Mouse (Mus musculus) adrenal gland, adult 18-20 months (tissue): ENCODE measurements around the gene Morn1. TPM values are rescaled to one million over a fixed set of nuclear protein-coding genes. Genes with fewer than 3 reads are reported as not detected.

Source experiments
- DNase-seq, 2 experiments: peaks; one replicate each; pipeline ENCODE4 v3.0.0; 2021 to 2022; ENCODE audit warnings: low spot score in 2 of 2
- total RNA-seq, 2 experiments: library from RNA; stranded (reverse); gene quantifications; 1 replicate in 1 of 2; 2 replicates in 1 of 2; pipeline ENCODE4 v1.2.3; 2021

The Morn1 gene
- total RNA-seq, 2 experiments from 2014 or later: 6.6 to 9.8 TPM

- no peak for DNase-seq
Observed at GRCm38 (mm10) chr4:155116607-155117006, 30.2 kb downstream of the Morn1 start.

GRCm38 (mm10) chr4:155117396-155117978 lies 31.1 kb downstream of the Morn1 start:
- no peak for DNase-seq

DNA sequence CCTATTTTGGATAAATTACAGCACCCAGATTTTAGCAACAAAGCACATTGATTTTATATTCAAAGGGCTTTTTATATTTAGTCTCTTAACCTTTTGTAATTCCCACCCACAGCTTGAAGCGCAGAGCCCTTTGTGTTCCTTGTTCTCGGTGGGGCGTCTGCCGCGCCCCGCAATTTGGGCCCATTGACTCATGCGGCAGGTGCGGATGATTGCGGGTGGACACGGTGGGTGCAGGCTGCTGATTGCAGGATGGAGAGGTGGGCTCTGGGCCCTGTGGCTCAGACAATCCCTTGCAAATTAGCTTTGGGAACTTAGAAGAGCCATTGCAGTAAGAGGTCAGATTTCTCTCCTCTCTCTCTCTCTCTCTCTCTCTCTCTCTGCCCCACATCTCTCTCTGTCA lies 31.9 kb downstream of the Morn1 start:
- no peak for DNase-seq

DNA sequence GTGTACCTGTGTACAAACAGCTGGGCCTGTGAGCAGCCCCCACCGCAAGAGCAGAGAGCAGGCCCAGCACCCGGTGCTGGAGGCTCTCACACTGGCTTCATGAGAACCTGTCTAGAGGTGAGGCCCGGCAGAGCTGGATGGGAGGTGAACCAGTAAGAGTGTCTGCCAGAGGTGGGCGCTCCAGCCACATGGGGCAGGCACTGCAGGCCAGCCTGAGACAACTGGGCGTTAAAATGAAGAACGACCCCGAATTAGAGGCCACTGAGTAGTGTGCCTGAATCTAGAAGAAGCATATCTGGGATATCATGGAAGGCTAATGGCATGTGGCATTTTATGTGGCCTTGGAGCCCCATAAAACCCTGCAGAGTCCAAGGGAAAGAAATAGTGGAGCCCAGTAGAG lies 33.7 kb downstream of the Morn1 start:
- no peak for DNase-seq

DNA sequence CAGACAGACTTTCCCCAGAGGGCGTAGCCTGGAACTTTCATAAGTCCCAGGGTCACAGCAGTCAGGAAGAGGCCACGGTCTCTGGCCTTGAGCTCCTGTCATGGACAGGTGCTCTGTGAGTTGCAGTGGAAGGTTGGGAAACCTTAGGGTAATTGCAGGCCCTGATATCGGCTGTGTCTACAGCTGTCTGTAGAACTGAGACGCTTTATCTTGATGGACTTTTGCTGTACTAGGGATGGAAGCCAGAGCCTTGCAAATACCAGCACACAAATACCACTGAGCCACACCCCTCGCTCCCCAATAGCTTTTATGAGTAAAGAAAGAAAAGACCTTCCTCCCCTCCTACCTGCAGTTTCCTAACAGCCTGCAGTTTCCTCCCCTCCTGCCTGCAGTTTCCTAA lies 34.2 kb downstream of the Morn1 start:
- DNase-seq: no peak

GRCm38 (mm10) chr4:155121222-155121621 lies 34.8 kb downstream of the Morn1 start:
- DNase-seq: no peak

DNA sequence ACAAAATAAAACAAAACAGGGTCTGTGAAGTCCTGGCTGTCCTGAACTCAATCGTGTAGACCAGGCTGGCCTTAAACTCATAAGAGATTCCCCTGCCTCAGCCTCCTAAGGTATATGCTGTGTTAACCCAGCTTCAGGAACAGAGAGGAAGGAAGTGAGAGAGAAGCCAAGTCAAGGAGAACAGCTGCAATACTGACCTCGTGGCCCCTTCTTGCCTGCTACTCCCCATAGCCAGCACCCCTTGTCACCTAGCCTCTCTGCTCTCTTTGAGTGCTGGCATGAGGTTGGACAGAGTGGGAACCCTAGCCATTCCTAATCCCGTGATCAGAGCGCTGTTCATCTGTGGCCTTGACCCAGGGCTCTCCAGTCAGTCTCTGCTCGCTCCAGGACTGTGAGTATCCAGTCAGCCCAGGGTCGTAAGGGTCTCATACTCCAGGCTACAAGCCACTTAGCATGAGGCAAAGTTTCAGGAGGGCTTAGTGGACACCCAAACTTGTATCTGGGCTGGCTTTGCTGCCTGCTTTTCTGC lies 35.6 kb downstream of the Morn1 start:
- DNase-seq: no peak

DNA sequence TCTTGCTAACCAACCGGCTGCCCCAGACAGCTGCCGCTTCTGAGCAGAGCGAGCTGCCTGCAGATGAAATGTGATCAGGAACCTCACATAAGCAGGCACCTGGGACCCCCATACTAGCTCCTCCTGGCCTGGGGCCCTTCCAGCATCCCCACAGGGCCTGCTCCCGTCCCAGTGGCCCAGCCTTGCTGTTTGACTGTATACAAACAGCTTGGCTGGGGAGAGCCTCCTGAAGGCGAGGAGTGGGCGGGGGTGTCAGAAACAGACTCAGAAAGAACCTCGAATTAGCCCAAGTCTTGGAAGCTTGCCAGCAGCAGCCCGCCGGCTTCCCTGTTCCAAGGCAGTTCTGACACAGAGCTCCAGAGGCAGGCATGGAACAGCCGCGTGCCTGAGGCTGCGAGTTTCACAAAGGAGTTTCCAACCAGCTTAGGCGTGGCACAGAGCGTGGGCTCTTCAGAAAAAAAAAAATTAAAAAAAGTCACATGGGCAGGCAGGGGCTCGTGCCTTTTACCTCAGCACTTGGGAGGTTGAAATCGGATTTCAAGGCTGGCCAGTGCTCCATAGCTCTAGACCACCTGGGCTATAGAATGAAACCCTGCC lies 36.2 kb downstream of the Morn1 start:
- DNase-seq: peak; percentile 54 to 58

- DNase-seq: no peak
Observed at GRCm38 (mm10) chr4:155123868-155124534, 37.6 kb downstream of the Morn1 start.

DNA sequence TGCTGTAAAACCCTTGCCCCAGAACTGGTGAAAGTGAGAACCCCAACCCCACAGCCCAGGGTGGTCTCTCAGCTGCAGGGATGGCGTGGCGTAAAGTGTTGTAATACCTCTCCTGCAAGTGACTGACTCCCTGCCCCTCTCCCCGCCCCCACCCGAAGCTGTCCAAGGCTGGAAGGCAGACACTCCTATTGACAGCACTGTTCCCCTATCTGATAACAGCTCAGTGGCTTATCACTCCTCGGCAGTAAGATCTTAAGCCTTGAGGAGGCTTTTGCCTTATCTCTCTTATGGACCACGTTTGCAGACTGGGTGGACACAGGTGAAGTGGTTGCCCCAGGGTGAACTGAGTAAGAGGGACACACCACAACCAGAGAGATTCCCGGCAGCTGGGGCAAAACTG lies 38.9 kb downstream of the Morn1 start:
- no peak for DNase-seq

DNA sequence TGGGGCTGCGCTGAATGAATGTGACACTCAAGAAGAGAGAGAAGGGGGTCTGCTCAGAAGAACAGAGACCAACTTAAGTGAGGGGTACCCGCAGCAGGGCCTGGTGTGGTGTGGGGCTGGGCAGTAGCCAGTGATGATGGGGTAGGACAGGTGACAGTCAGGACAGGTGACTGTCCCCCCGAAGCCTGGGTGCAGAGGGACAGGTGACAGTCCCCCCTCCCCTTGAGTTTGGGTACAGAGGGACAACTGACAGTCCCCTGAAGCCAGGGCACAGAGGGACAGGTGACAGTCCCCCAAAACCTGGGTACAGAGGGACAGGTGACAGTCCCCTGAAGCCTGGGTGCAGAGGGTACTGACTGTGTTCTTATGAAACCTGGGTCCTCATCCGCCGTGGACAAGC lies 39.8 kb downstream of the Morn1 start:
- no peak for DNase-seq

- DNase-seq: no peak
Observed at GRCm38 (mm10) chr4:155126602-155127372, 40.4 kb downstream of the Morn1 start.

GRCm38 (mm10) chr4:155128411-155128810 lies 42.0 kb downstream of the Morn1 start:
- DNase-seq: no peak

DNA sequence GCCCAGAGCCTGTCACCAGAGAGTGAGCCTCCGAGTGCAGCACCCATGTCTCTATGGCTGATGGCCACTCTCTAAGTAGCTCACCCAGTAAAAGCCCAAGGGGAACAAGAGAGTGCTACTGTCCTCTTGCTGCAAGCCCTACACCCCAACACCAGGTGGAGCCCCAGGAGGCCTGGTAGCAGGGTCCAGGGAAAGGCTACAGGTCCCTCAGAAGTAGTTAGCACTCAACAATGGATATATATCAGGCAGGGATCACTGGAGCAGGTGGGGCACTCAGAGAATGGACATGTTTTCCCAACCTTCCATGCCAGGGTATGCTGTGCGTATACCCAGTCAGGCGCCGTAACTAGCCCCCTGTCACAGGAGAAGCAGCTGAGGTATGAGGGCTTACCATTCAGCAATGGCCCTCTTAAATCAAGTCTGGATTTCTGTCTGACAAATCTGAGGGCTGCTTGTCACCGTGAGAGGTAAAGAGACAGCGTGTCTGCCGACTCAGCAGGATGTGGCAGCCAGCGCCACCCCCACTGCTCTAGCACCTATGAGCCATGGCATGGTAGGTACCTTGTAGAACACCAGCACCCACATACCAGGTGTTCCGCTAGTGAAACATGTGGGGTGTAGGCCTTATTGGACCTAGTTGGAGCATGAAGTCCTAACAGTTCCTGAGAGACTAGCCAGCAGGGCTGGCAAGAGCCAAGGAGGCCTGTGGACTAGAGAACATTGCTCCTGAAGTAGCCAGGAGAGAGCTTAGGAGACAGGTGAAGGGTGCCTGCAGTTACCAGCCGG lies 42.9 kb downstream of the Morn1 start:
- no peak for DNase-seq

DNA sequence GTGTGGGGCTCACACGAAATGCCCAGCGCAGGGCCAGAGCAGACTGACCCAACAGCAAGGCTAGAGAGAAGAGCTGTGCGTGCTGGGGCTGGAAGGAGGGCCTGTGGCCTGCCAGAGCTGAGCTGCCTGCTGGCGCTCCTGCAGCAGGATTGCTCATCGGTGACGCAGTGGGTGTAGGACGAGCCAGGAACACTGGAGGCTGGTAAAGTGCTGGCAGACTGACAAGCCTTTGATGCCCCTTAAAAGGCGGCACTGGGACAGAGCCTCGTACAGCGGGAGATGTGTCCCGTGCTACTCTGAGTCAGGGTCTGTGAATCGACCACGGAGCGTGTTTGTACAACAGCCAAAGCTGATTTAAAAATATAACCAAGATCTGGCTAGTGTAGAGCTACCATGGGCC lies 43.6 kb downstream of the Morn1 start:
- DNase-seq: peak; percentile 73 to 82

DNA sequence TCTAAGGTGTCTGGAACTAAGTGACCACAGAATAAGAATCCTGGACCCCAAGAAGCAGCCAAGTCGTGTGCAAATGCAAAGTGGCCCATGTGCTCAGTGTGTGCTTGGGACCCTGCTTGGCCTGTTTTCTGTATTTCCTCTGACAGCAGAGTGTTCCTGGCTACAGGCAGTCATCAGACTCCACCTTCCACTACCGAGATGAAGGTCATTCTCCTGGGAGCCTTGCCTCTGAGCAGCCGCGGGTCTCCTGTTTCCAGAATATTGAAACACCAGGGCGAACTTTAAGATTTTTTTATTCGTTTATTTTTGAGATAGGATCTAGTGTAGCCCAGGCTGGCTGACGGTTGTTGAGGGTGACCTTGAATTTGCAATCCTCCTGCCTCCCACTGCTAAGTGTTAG lies 44.2 kb downstream of the Morn1 start:
- DNase-seq: no peak

DNA sequence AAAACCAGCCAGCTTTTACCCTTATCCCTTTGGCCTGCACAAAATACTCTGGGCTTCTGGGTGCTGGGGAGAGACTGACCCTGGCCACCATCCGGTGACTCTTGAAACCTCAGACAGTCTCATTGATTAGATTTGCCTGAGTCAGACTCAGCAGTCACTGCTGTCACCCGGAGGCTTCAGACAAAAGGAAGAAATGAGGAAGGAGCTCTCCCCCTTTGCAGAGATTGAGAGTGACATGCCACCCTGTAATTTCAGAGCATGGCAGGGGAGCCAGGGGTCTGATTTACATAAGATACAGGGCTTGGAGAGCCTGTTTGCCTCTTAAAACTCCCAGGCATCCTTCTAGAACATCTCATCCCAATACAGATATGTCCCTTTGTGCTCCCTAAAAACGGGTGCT lies 46.8 kb downstream of the Morn1 start:
- DNase-seq: no peak

DNA sequence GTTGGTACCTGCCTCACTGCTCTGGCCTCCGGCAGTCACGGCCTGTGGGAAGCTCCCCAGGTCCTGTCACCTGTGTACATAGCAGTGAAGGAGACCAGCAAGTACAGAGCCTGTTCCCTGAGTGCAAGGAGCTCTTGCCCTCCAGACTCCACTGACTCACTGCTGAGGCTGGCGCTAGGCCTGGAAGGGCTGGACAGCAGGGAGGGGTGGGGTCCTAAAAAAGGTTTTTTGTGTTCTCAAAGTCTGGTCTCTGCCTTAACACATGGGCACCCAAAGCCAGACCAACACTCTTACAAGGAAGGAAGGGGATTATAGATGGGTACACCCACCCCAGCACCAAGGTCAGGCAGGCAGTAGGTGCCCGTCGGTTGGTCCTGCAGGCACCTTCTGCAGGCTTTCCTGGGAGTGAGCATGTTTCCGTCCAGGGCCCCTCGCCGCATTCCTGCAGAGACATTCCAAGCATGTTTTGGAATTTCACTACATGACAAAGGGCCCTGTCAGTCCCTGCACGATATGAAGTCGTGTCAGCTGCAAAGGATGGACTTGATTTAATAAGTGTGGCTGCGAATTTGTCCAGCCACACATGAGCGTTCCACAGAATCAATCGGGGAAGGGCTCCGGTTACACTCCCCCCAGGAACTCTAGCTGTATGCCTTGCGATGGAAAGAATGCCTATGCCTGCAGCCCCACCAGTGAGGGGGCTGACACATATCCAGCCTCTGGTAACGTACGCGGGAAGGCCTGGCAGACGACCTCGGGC lies 47.5 kb downstream of the Morn1 start:
- DNase-seq: no peak

DNA sequence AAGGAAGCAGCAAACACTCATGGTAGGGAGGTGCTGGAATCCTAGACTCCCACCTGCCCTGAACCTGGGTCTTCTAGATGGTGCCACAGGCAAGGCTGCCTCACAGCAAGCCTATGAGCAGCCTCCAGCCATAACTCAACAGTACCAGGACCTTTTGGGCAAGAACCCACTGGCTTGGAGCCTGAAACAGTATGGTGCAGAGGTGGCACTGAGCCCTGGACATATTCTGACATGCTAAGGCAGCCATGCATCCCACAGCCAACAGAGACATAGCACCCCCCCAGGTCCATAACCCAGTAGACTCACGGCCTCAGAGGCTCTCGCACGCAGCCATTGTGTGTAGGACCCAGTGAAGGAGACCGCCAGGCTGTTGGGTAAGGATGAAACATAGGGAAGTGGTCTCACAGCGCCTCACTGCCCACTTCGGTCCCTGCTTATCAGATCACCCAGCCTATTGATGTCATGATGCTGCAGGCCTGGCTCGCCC lies 48.4 kb downstream of the Morn1 start:
- DNase-seq: no peak
